Mouse (Mus musculus) ES-Bruce4 (cell line): ENCODE results near the gene Alpi.

Source experiments
- CTCF ChIP-seq: IDR thresholded peaks from one replicate; pipeline ENCODE4 v1.8.1; 2011; ENCODE audit warnings: low read depth, low read length
- POLR2A ChIP-seq: IDR thresholded peaks from one replicate; pipeline ENCODE4 v1.8.1; 2011; ENCODE audit warnings: low read length; ENCODE audit not compliant: insufficient read depth

- no peak for TF ChIP-seq POLR2A
- no peak for TF ChIP-seq CTCF
These were observed at the start of gene Alpi for GRCm38 (mm10) chr1:87101411-87101810.
